Comparison of ENCODE assay signal across 10 mouse cellular contexts in genomic region chr1:26685952-26686693, GRCm38 (mm10). TPM values are rescaled to one million over a fixed set of nuclear protein-coding genes. Genes with fewer than 3 reads are reported as not detected.
A peak's percentile ranks its signal among the peaks of the same experiment; 100 is the strongest.
DNase-seq lines count a peak whose midpoint lies in the region; ATAC-seq and TF ChIP-seq lines count a peak whose summit lies in the region.
"Had no signal": no experiment of that assay in that cellular context is flagged by ENCODE, and none has a peak within 500 bp of the region (broad histone marks: within the 10 kb centered on the region; RNA-seq: fewer than 3 reads in every experiment).

No protein-coding gene starts in this region.

- ATAC-seq in liver, embryonic 14.5 days (ENCODE audit: insufficient read depth), result peak; percentile 27; the same call in 1 of the 2 replicates
- no peak; the same call in 1 of the 2 replicates for ATAC-seq in liver, embryonic 11.5 days (replicated peaks; ENCODE audit: low FRiP score)
- peak; percentile 42; the same call in 1 of the 2 replicates for ATAC-seq in intestine, embryonic 15.5 days

- H3K27ac ChIP-seq in liver, embryonic 14.5 days, result no peak overlapping the region
- H3K27ac ChIP-seq in liver, embryonic 11.5 days (ENCODE audit: low read depth, low read length), result no peak overlapping the region
- no peak overlapping the region for H3K27ac ChIP-seq in intestine, embryonic 15.5 days
- H3K27ac ChIP-seq: neural tube, embryonic 12.5 days had no signal

- no peak for TF ChIP-seq CTCF in liver, embryonic 14.5 days (IDR thresholded peaks at IDR 0.05; ENCODE audit: low read depth)

- no peak overlapping the region for H3K9ac ChIP-seq in liver, embryonic 14.5 days (replicated peaks)
- no peak overlapping the region for H3K9ac ChIP-seq in liver, embryonic 11.5 days (ENCODE audit: low read depth, low read length)
- no peak overlapping the region for H3K9ac ChIP-seq in intestine, embryonic 15.5 days
- H3K9ac ChIP-seq: neural tube, embryonic 12.5 days had no signal

- H3K27me3 ChIP-seq in liver, embryonic 14.5 days (ENCODE audit: control insufficient read depth, insufficient read depth, low read length), result no peaks in the 10 kb centered on the region
- H3K27me3 ChIP-seq in liver, embryonic 11.5 days (replicated peaks; ENCODE audit: control insufficient read depth, insufficient read depth, low read length), result no peaks in the 10 kb centered on the region
- no peaks in the 10 kb centered on the region for H3K27me3 ChIP-seq in intestine, embryonic 15.5 days (replicated peaks)
- H3K27me3 ChIP-seq: neural tube, embryonic 12.5 days had no signal

- DNase-seq in liver, embryonic 14.5 days (ENCODE audit: low read depth in 3 of 3, low spot score in 3 of 3), result no peak
- no peak for DNase-seq in liver, embryonic 11.5 days (ENCODE audit: low spot score)
- DNase-seq in embryo, embryonic 9.5 days (ENCODE audit: extremely low spot score), result peak; percentile 31
- peak; percentile 37 for DNase-seq in retina, embryonic 14.5 days (ENCODE audit: low spot score)
- DNase-seq in left cerebral cortex, adult 9 months (ENCODE audit: low spot score in 2 of 2), result no peak
- no peak for DNase-seq in adrenal gland, postnatal 4 days (ENCODE audit: low spot score in 2 of 2)
- no peak for DNase-seq in urinary bladder, adult 18-20 months (ENCODE audit: low spot score in 2 of 2)

- no peaks in the 10 kb centered on the region for H3K36me3 ChIP-seq in liver, embryonic 14.5 days (replicated peaks; ENCODE audit: control insufficient read depth, insufficient read depth, low read depth)
- no peaks in the 10 kb centered on the region for H3K36me3 ChIP-seq in liver, embryonic 11.5 days (ENCODE audit: control insufficient read depth, insufficient read depth, low read length)
- no peaks in the 10 kb centered on the region for H3K36me3 ChIP-seq in intestine, embryonic 15.5 days
- H3K36me3 ChIP-seq: neural tube, embryonic 12.5 days had no signal

- no peaks in the 10 kb centered on the region; the same call in 1 of the 2 replicates for H3K9me3 ChIP-seq in liver, embryonic 14.5 days (ENCODE audit: control insufficient read depth, low read length)
- H3K9me3 ChIP-seq in liver, embryonic 11.5 days (ENCODE audit: control insufficient read depth, low read length), result 0 out of 2 replicates have a peak, but pooled peaks cover 3% of the 10 kb centered on the region
- no peaks in the 10 kb centered on the region for H3K9me3 ChIP-seq in intestine, embryonic 15.5 days
- H3K9me3 ChIP-seq: neural tube, embryonic 12.5 days had no signal

- TF ChIP-seq EP300 in liver, embryonic 14.5 days (IDR thresholded peaks at IDR 0.05; ENCODE audit: low read depth), result no peak

- no peaks in the 10 kb centered on the region for H3K4me1 ChIP-seq in liver, embryonic 14.5 days (replicated peaks; ENCODE audit: control insufficient read depth in 2 of 2, insufficient read depth in 2 of 2, low read length in 1 of 2)
- H3K4me1 ChIP-seq in liver, embryonic 11.5 days (replicated peaks; ENCODE audit: control insufficient read depth, insufficient read depth, low read length), result no peaks in the 10 kb centered on the region
- H3K4me1 ChIP-seq in intestine, embryonic 15.5 days (replicated peaks), result no peaks in the 10 kb centered on the region
- H3K4me1 ChIP-seq: neural tube, embryonic 12.5 days had no signal

- H3K4me3 ChIP-seq in liver, embryonic 14.5 days (ENCODE audit: insufficient read depth in 1 of 2, low read depth in 2 of 2, low read length in 2 of 2), result no peak overlapping the region
- no peak overlapping the region for H3K4me3 ChIP-seq in liver, embryonic 11.5 days (ENCODE audit: low read depth, low read length)
- H3K4me3 ChIP-seq in intestine, embryonic 15.5 days (replicated peaks), result no peak overlapping the region
- H3K4me3 ChIP-seq: neural tube, embryonic 12.5 days had no signal

- no peak overlapping the region for H3K4me2 ChIP-seq in liver, embryonic 14.5 days (ENCODE audit: low read depth)
- no peak overlapping the region for H3K4me2 ChIP-seq in liver, embryonic 11.5 days
- H3K4me2 ChIP-seq in intestine, embryonic 15.5 days (replicated peaks), result no peak overlapping the region
- H3K4me2 ChIP-seq: neural tube, embryonic 12.5 days had no signal

RNA-seq across cellular contexts. Expression of gene 4931408C20Rik, which starts 1.1 kb away (rescaled TPM):
- polyA plus RNA-seq in liver, embryonic 14.5 days (2012; rRNA removed), result not detected in 2 replicates
- polyA plus RNA-seq in liver, embryonic 14.5 days (2014; fragmentation: Nextera tagmentation; extraction: Ambion mirVana), result not detected in 2 replicates
- polyA plus RNA-seq in liver, embryonic 11.5 days (2014; fragmentation: Nextera tagmentation; extraction: Ambion mirVana), result not detected in 2 replicates
- not detected in 2 replicates for polyA plus RNA-seq in intestine, embryonic 15.5 days (2015; fragmentation: Nextera tagmentation; extraction: Ambion mirVana)
- total RNA-seq in adrenal gland, postnatal 4 days (2021), result not detected
- total RNA-seq: heart, adult 8-10 months had no signal
- polyA plus RNA-seq: neural tube, embryonic 12.5 days had no signal

Comparison
In these comparisons a context has a peak if more than half of its experiments do, and no peak if none do; other contexts are left out.
1. DNase-seq: peak in embryo, embryonic 9.5 days (single experiment) and retina, embryonic 14.5 days (single experiment); none in liver, embryonic 14.5 days (0 of 3), liver, embryonic 11.5 days (single experiment), left cerebral cortex, adult 9 months (0 of 2), adrenal gland, postnatal 4 days (0 of 2) and urinary bladder, adult 18-20 months (0 of 2).